Mouse (Mus musculus) layer of hippocampus, adult 2 months (tissue): Measurements from ENCODE around the gene Nacad. TPM values are rescaled to one million over a fixed set of nuclear protein-coding genes. Genes with fewer than 3 reads are reported as not detected.
A peak's percentile ranks its signal among the peaks of the same experiment; 100 is the strongest.

Experiments
- DNase-seq, 2 experiments: peaks; one replicate each; pipeline ENCODE4 v3.0.0; 2022; ENCODE audit warnings: low spot score in 2 of 2
- H3K27ac ChIP-seq: fragments of 200-600 bp; 2 replicates; pipeline ENCODE4 v1.8.1; 2022
- H3K4me3 ChIP-seq: fragments of 200-600 bp; 2 replicates; pipeline ENCODE4 v1.8.1; 2022; ENCODE audit warnings: mild to moderate bottlenecking
- CTCF ChIP-seq: fragments of 200-600 bp; conservative IDR thresholded peaks from 2 replicates; pipeline ENCODE4 v1.8.1; 2022; ENCODE audit warnings: antibody characterized with exemption, mild to moderate bottlenecking, moderate library complexity
- total RNA-seq, 2 experiments: library from RNA; stranded (reverse); gene quantifications; 2 replicates each; pipeline ENCODE4 v1.2.3; 2021

Gene Nacad
- total RNA-seq, 2 experiments from 2014 or later, result 36.9 to 37.1 TPM

- no peak for DNase-seq
- TF ChIP-seq CTCF, result no peak
- Histone ChIP-seq H3K27ac (peak overlapping the region; percentile 92), H3K4me3 (peak overlapping the region; percentile 83)
Measured at GRCm38 (mm10) chr11:6626388-6626772, 20.5 kb upstream of the Nacad start.

- DNase-seq, result peak; percentile 90 to 91
- TF ChIP-seq CTCF, result 0 out of 2 replicates have a peak, but pooled peaks have one; percentile 5
Measured at GRCm38 (mm10) chr11:6625478-6626387, 19.9 kb upstream of the Nacad start, which contains the start of gene Tbrg4. TSS of gene Tbrg4 (minus strand) at chr11:6626067.

GRCm38 (mm10) chr11:6624619-6625382 lies 18.9 kb upstream of the Nacad start:
- no peak for DNase-seq
- Histone ChIP-seq H3K27ac (peak overlapping the region; percentile 92), H3K4me3 (peak overlapping the region; percentile 83)
- TF ChIP-seq CTCF, result no peak

More at GRCm38 (mm10) chr11:6625478-6626387, 19.9 kb upstream of the Nacad start, which contains the start of gene Tbrg4:
- Histone ChIP-seq H3K4me3 (peak within 1 kb of the TSS; percentile 83), H3K27ac (peak within 1 kb of the TSS; percentile 92)

- H3K4me3 ChIP-seq, result peak overlapping the region; percentile 15; the same call in 1 of the 2 replicates
- no peak overlapping the region for H3K27ac ChIP-seq
- no peak for TF ChIP-seq CTCF
- DNase-seq, result no peak
Measured at GRCm38 (mm10) chr11:6623704-6624103, 17.9 kb upstream of the Nacad start.

GRCm38 (mm10) chr11:6615250-6616205 lies 9.7 kb upstream of the Nacad start:
- no peak for DNase-seq
- no peak overlapping the region for H3K4me3 ChIP-seq
- no peak for TF ChIP-seq CTCF
- no peak overlapping the region for H3K27ac ChIP-seq

GRCm38 (mm10) chr11:6605021-6605481 lies 802 bp downstream of the Nacad start:
- TF ChIP-seq CTCF, result peak; percentile 67
- no peak for DNase-seq

GRCm38 (mm10) chr11:6604604-6604936 lies 1.3 kb downstream of the Nacad start:
- H3K27ac ChIP-seq, result peak overlapping the region; percentile 100
- no peak for TF ChIP-seq CTCF
- no peak for DNase-seq
- peak overlapping the region; percentile 62 for H3K4me3 ChIP-seq

More at GRCm38 (mm10) chr11:6605021-6605481, 802 bp downstream of the Nacad start:
- Histone ChIP-seq H3K27ac (peak overlapping the region; percentile 100), H3K4me3 (peak overlapping the region; percentile 62)

- H3K27ac ChIP-seq, result peak overlapping the region; percentile 100
- H3K4me3 ChIP-seq, result peak overlapping the region; percentile 62
- peak; percentile 49 to 60 for DNase-seq
- no peak for TF ChIP-seq CTCF
Measured at GRCm38 (mm10) chr11:6603887-6604603, 1.8 kb downstream of the Nacad start.

- no peak for DNase-seq
- H3K27ac ChIP-seq, result peak overlapping the region; percentile 100; the same call in 1 of the 2 replicates
- peak overlapping the region; percentile 62; the same call in 1 of the 2 replicates for H3K4me3 ChIP-seq
- no peak for TF ChIP-seq CTCF
Measured at GRCm38 (mm10) chr11:6603224-6603623, 2.6 kb downstream of the Nacad start.

- H3K4me3 ChIP-seq, result no peak overlapping the region
- no peak for TF ChIP-seq CTCF
- no peak for DNase-seq
- peak overlapping the region; percentile 100; the same call in 1 of the 2 replicates for H3K27ac ChIP-seq
Measured at GRCm38 (mm10) chr11:6602662-6603061, 3.2 kb downstream of the Nacad start.
